Mouse (Mus musculus) neural tube, embryonic 15.5 days (tissue): ENCODE data around the gene Gm21987. TPM values are rescaled to one million over a fixed set of nuclear protein-coding genes. Genes with fewer than 3 reads are reported as not detected.

Experiments
- ATAC-seq: fragments of 200-750 bp; cut with Nextera tagmentation; 2 replicates; pipeline ENCODE4 v1.8.0; 2017; ENCODE audit warnings: mild to moderate bottlenecking, moderate TSS enrichment, moderate library complexity; ENCODE audit not compliant: low FRiP score
- H3K27ac ChIP-seq: fragments of 300-500 bp; sonication (generic); replicated peaks from 2 replicates; pipeline ENCODE4 v1.5.1; 2015; ENCODE audit warnings: mild to moderate bottlenecking, inconsistent platforms
- H3K27me3 ChIP-seq: fragments of 300-500 bp; sonication (generic); replicated peaks from 2 replicates; pipeline ENCODE4 v1.6.1; 2015; ENCODE audit warnings: inconsistent platforms
- H3K36me3 ChIP-seq: fragments of 300-500 bp; sonication (generic); 2 replicates; pipeline ENCODE4 v1.6.1; 2015; ENCODE audit warnings: inconsistent platforms
- H3K4me1 ChIP-seq: fragments of 300-500 bp; sonication (generic); 2 replicates; pipeline ENCODE4 v1.6.1; 2015; ENCODE audit warnings: inconsistent platforms
- H3K4me2 ChIP-seq: fragments of 300-500 bp; sonication (generic); 2 replicates; pipeline ENCODE4 v1.6.1; 2015; ENCODE audit warnings: inconsistent platforms, mild to moderate bottlenecking, moderate library complexity
- H3K4me3 ChIP-seq: fragments of 300-500 bp; sonication (generic); replicated peaks from 2 replicates; pipeline ENCODE4 v1.5.1; 2015; ENCODE audit warnings: mild to moderate bottlenecking, inconsistent platforms
- H3K9ac ChIP-seq: fragments of 300-500 bp; sonication (generic); replicated peaks from 2 replicates; pipeline ENCODE4 v1.6.1; 2015; ENCODE audit warnings: mild to moderate bottlenecking, inconsistent platforms
- H3K9me3 ChIP-seq: fragments of 300-500 bp; sonication (generic); replicated peaks from 2 replicates; pipeline ENCODE4 v1.6.1; 2016; ENCODE audit warnings: inconsistent platforms
- WGBS: fragments of 180-500 bp; shearing (Covaris S2); methylation state at CpG from one replicate; pipeline ENCODE4 v1.1.7; 2015; ENCODE audit warnings: mixed read lengths; 5-methylcytosine and 5-hydroxymethylcytosine counted together
- polyA plus RNA-seq: library from polyadenylated mRNA; unstranded; fragments of >200 nt; fragmentation: Nextera tagmentation; extraction: Ambion mirVana; gene quantifications from 2 replicates; pipeline ENCODE4 v1.2.1, GENCODE M21; 2015

The Gm21987 gene
- polyA plus RNA-seq, 1 experiment from 2014 or later: not detected

- 88% methylated on average over 6 of the region's 6 CpGs for WGBS
- no peak for ATAC-seq
- Histone ChIP-seq H3K9me3 (no peaks in the 10 kb centered on the region), H3K27ac (no peak overlapping the region), H3K27me3 (no peaks in the 10 kb centered on the region), H3K4me2 (no peak overlapping the region), H3K36me3 (no peaks in the 10 kb centered on the region), H3K4me3 (no peak overlapping the region), H3K4me1 (no peaks in the 10 kb centered on the region), H3K9ac (no peak overlapping the region)
These were observed 40.5 kb downstream of the Gm21987 start for GRCm38 (mm10) chr16:38387389-38387788.

DNA sequence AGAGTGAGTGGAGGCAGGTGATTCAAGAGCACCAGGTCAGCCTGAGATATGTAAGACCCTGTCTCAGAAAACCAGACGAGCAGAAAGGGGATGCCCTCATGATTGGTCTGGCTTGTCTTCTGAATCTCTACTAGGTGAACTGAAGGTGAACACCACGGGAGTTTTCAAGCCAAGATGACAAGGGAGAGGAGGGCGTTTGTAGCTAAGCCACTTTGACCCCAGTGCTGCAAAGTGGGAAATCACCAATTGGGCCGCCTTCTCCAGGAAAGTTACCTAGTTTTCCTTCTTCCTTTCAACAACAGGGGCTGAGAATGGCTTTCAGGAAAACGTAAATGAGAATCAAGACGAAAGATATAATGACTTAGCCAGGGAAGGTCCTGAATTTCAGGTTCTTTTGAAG is 41.9 kb downstream of the Gm21987 start:
- no peaks in the 10 kb centered on the region for H3K27me3 ChIP-seq
- no peak overlapping the region for H3K27ac ChIP-seq
- no peaks in the 10 kb centered on the region for H3K4me1 ChIP-seq
- H3K36me3 ChIP-seq: no peaks in the 10 kb centered on the region
- no peaks in the 10 kb centered on the region for H3K9me3 ChIP-seq
- 80% methylated on average over 6 of the region's 6 CpGs for WGBS
- no peak for ATAC-seq
- H3K4me3 ChIP-seq: no peak overlapping the region
- H3K4me2 ChIP-seq: no peak overlapping the region
- H3K9ac ChIP-seq: no peak overlapping the region

GRCm38 (mm10) chr16:38389284-38389893 is 42.5 kb downstream of the Gm21987 start:
- ATAC-seq: no peak
- Histone ChIP-seq H3K9me3 (no peaks in the 10 kb centered on the region), H3K27me3 (no peaks in the 10 kb centered on the region), H3K36me3 (no peaks in the 10 kb centered on the region), H3K4me1 (no peaks in the 10 kb centered on the region), H3K9ac (no peak overlapping the region), H3K4me3 (no peak overlapping the region), H3K4me2 (no peak overlapping the region), H3K27ac (no peak overlapping the region)
- WGBS: 71% methylated on average over 8 of the region's 8 CpGs

DNA sequence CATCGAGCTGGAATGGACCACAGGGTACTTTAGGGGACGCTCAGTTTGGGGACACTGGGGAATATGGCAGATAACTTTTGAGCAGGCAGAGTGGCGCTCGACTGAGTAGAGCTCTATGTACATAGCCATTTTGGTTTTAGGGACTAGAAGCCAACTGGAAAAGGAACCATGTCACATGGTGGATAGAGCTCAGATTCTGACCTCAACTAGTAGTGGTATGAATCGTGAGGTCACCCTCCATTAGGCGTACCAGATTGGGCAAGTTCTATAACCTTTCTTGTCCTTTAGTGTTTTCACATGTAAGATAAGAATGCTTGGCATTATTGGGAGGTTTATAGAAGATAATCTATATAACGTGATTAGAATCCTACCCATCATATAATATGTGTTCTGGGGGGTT is 43.5 kb downstream of the Gm21987 start:
- no peaks in the 10 kb centered on the region for H3K4me1 ChIP-seq

DNA sequence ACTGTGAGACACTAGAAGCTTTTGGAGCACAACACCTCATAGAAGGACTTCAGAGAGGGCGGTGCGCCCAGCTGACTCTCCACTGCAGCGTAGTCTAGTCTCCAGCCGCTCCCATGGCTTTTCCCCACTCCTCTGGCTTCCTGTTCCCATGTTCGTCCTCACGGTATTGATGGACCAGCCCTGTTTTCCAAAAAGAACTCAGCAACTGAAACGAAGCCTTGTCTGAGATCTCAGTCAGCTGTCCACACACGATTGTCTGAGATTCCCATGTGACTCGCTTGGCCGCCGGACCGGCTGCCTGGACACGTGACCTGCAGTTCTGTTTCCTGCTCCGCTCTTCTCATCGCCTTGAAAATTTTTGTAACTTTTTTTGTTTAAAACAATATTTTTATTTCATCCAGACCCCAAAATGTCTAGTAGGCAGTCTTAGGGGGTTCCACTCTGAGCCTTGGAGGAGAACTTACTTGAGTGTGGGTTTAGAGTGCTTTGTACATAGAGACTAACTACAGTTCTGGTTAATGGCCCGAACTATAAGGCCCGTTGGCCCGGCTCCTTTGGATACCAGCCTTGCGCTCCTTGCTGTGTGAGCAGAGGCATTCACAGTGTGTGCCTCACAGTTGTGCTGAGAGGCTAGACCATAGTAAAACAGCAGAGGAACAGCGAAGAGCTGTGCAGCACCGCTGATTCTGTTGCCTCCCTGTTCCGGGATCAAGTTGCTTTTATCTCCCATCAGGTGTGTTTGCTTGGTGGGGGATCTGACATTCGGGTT is 45.5 kb downstream of the Gm21987 start:
- no peaks in the 10 kb centered on the region for H3K4me1 ChIP-seq
- WGBS: 78% methylated on average over 23 of the region's 23 CpGs
- H3K4me3 ChIP-seq: no peak overlapping the region
- no peaks in the 10 kb centered on the region for H3K36me3 ChIP-seq
- no peak overlapping the region for H3K9ac ChIP-seq
- H3K27me3 ChIP-seq: no peaks in the 10 kb centered on the region
- H3K9me3 ChIP-seq: no peaks in the 10 kb centered on the region
- no peak overlapping the region for H3K27ac ChIP-seq
- no peak overlapping the region for H3K4me2 ChIP-seq
- no peak for ATAC-seq

More for the DNA sequence above, 43.5 kb downstream of the Gm21987 start:
- Histone ChIP-seq H3K9me3 (no peaks in the 10 kb centered on the region), H3K36me3 (no peaks in the 10 kb centered on the region), H3K27ac (no peak overlapping the region), H3K9ac (no peak overlapping the region), H3K4me3 (no peak overlapping the region), H3K4me2 (no peak overlapping the region), H3K27me3 (no peaks in the 10 kb centered on the region)
- 95% methylated on average over 7 of the region's 7 CpGs for WGBS
- no peak for ATAC-seq

GRCm38 (mm10) chr16:38394191-38394618 is 47.4 kb downstream of the Gm21987 start:
- Histone ChIP-seq H3K4me1 (peaks cover 2% of the 10 kb centered on the region), H3K9me3 (no peaks in the 10 kb centered on the region), H3K36me3 (no peaks in the 10 kb centered on the region), H3K27me3 (no peaks in the 10 kb centered on the region), H3K4me2 (no peak overlapping the region), H3K27ac (no peak overlapping the region), H3K9ac (no peak overlapping the region), H3K4me3 (no peak overlapping the region)
- 89% methylated on average over 8 of the region's 8 CpGs for WGBS
- no peak for ATAC-seq

GRCm38 (mm10) chr16:38395060-38395730 is 48.4 kb downstream of the Gm21987 start:
- H3K27me3 ChIP-seq: no peaks in the 10 kb centered on the region
- H3K9ac ChIP-seq: no peak overlapping the region
- 74% methylated on average over 6 of the region's 6 CpGs for WGBS
- H3K27ac ChIP-seq: no peak overlapping the region
- ATAC-seq: no peak
- peaks cover 12% of the 10 kb centered on the region for H3K4me1 ChIP-seq
- H3K36me3 ChIP-seq: no peaks in the 10 kb centered on the region
- no peak overlapping the region for H3K4me3 ChIP-seq
- H3K9me3 ChIP-seq: no peaks in the 10 kb centered on the region
- H3K4me2 ChIP-seq: no peak overlapping the region

- no peaks in the 10 kb centered on the region for H3K27me3 ChIP-seq
- no peaks in the 10 kb centered on the region for H3K9me3 ChIP-seq
- no peak overlapping the region for H3K4me3 ChIP-seq
- no peaks in the 10 kb centered on the region for H3K36me3 ChIP-seq
- H3K4me1 ChIP-seq: peaks cover 16% of the 10 kb centered on the region
- ATAC-seq: no peak
- H3K27ac ChIP-seq: no peak overlapping the region
- WGBS: 60% methylated on average over 13 of the region's 13 CpGs
- no peak overlapping the region for H3K9ac ChIP-seq
- no peak overlapping the region for H3K4me2 ChIP-seq
These were observed 49.3 kb downstream of the Gm21987 start for GRCm38 (mm10) chr16:38396155-38396554.

DNA sequence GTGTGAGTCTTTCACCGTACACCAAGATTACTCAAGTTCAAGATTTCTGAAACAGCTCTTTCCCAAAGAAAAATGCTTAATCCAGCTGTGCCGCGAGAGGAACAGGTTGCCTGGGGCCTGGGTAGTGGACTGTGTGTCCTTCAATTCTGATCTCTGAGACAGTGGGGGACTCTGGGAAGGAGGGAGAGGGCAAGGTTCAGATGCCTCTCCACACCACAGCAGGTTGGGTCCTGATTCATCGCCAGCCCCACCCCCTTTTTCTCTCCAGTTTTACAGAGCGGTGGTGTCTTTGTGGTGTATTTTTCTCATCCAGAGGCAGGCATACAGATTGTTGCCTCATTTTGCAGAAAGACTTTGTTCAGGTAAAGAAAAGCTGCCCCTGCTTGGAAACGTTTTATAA is 51.4 kb downstream of the Gm21987 start:
- H3K9ac ChIP-seq: no peak overlapping the region
- no peaks in the 10 kb centered on the region for H3K36me3 ChIP-seq
- H3K4me3 ChIP-seq: no peak overlapping the region
- peaks cover 16% of the 10 kb centered on the region for H3K4me1 ChIP-seq
- H3K4me2 ChIP-seq: no peak overlapping the region
- no peaks in the 10 kb centered on the region for H3K27me3 ChIP-seq
- H3K9me3 ChIP-seq: no peaks in the 10 kb centered on the region
- H3K27ac ChIP-seq: no peak overlapping the region
- ATAC-seq: no peak
- whole genome bisulfite sequencing: 93% methylated on average over 6 of the region's 6 CpGs

DNA sequence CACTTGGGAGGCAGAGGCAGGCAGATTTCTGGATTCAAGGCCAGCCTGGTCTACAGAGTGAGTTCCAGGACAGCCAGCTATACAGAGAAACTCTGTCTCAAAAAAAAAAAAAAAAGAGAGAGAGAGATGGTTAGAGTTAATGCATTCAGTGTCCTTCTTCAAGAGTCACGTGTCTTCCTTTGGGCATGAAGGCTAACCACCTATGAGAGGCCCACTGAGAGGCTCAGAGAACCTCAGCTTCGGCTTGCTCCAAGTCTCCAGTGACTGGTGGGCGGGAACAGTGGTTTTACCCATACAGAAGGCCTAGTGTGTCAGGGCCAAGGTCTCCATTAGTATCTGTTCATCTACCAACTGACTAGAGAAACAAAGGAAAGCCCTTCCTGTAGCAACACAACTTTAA is 52.2 kb downstream of the Gm21987 start:
- no peaks in the 10 kb centered on the region for H3K36me3 ChIP-seq
- H3K27me3 ChIP-seq: no peaks in the 10 kb centered on the region
- no peaks in the 10 kb centered on the region for H3K9me3 ChIP-seq
- peaks cover 16% of the 10 kb centered on the region for H3K4me1 ChIP-seq
- H3K4me3 ChIP-seq: no peak overlapping the region
- no peak overlapping the region for H3K9ac ChIP-seq
- ATAC-seq: no peak; the same call in 1 of the 2 replicates
- H3K4me2 ChIP-seq: peak overlapping the region; percentile 54
- peak overlapping the region; percentile 83 for H3K27ac ChIP-seq
- 82% methylated on average over 3 of the region's 3 CpGs for whole genome bisulfite sequencing

GRCm38 (mm10) chr16:38399531-38400231 is 52.8 kb downstream of the Gm21987 start:
- H3K36me3 ChIP-seq: no peaks in the 10 kb centered on the region
- peaks cover 16% of the 10 kb centered on the region for H3K4me1 ChIP-seq
- H3K27ac ChIP-seq: peak overlapping the region; percentile 83
- WGBS: 17% methylated on average over 17 of the region's 17 CpGs
- H3K4me2 ChIP-seq: peak overlapping the region; percentile 54
- peak overlapping the region; percentile 36; the same call in 1 of the 2 replicates for H3K9ac ChIP-seq
- H3K9me3 ChIP-seq: no peaks in the 10 kb centered on the region
- peak; percentile 95 for ATAC-seq
- H3K27me3 ChIP-seq: no peaks in the 10 kb centered on the region
- peak overlapping the region; percentile 32 for H3K4me3 ChIP-seq
